Mouse (Mus musculus): ENCODE results near the gene Apip. TPM values are rescaled to one million over a fixed set of nuclear protein-coding genes. Genes with fewer than 3 reads are reported as not detected.
A peak's percentile ranks its signal among the peaks of the same experiment; 100 is the strongest.

The Apip gene
- total and polyA plus RNA-seq, 3 experiments = 34.6 to 39.7 TPM; not detected in 1

DNA sequence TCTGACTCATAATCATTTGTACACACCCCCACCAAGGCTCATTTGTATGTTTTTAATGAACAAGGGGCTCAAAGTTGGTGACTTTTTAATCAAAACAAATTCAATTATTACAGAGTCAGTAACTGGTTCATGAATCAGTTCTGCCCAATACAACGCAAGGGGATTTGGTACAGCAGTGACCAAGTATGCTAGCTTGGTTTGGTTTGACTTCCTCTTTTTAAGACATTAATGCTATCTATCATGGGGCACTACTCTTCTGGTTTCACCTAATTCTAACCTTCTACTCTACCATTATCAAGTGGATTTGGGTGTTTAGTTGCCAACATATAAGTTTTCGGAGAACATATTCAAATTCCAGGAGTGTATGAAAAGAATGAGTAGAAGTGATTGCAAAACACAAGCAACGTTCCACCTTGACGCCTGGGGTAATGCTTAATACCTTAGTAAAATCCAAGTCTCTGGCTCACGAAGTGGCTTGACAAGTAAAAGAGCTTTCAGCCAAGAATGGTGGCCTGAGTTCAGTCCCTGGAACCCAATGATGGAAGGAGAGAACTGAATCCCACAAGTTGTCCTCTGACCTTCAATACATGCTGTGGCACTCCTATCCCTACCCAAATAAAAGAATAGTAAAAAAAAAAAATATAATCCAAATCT lies 3.6 kb upstream of the Apip start:
- H3K4me1 ChIP-seq (ENCODE audit: control insufficient read depth in 1 of 2, insufficient read depth in 2 of 2, low read length in 2 of 2) = peaks cover 9 to 12% of the 10 kb centered on the region in 2 experiments
- DNase-seq (ENCODE audit: low read depth, low spot score) = peak; percentile 66
- H3K27ac ChIP-seq (ENCODE audit: control insufficient read depth, low read depth, low read length) = no peak overlapping the region
- no peaks in the 10 kb centered on the region for H3K9me3 ChIP-seq (replicated peaks; ENCODE audit: insufficient read depth, low read length)
- peak; percentile 74 for TF ChIP-seq RCOR1 (IDR thresholded peaks at IDR 0.05; ENCODE audit: low read depth, low read length)
- TF ChIP-seq GABPA (IDR thresholded peaks at IDR 0.05; ENCODE audit: low read depth, low read length) = no peak
- TF ChIP-seq SMC3 (IDR thresholded peaks at IDR 0.05; ENCODE audit: low read depth, low read length) = no peak
- TF ChIP-seq EP300 (IDR thresholded peaks at IDR 0.05; ENCODE audit: low read depth in 1 of 2, low read length in 2 of 2) = peak in 1 of 2 experiments; percentile 62; a peak in 1 of 4 replicates
- TF ChIP-seq GATA1 (IDR thresholded peaks at IDR 0.05; ENCODE audit: low read depth, low read length) = peak; percentile 43; the same call in 1 of the 2 replicates
- H3K27me3 ChIP-seq (ENCODE audit: control insufficient read depth in 1 of 2, insufficient read depth in 2 of 2, low read length in 2 of 2) = no peaks in the 10 kb centered on the region
- no peak overlapping the region for H3K9ac ChIP-seq (ENCODE audit: control insufficient read depth, low read depth, low read length, poor library complexity, severe bottlenecking)
- no peak overlapping the region for H3K4me3 ChIP-seq (ENCODE audit: control insufficient read depth in 1 of 2, insufficient read depth in 1 of 2, low read depth in 2 of 2, low read length in 2 of 2)
- peaks cover 0 to 37% of the 10 kb centered on the region in 2 experiments; a peak in 3 of 4 replicates for H3K36me3 ChIP-seq (ENCODE audit: control insufficient read depth in 1 of 2, insufficient read depth in 2 of 2, low read length in 2 of 2)
- peaks cover 40% of the 10 kb centered on the region for H3K79me2 ChIP-seq (ENCODE audit: control insufficient read depth, insufficient read depth, low read length, poor library complexity)

DNA sequence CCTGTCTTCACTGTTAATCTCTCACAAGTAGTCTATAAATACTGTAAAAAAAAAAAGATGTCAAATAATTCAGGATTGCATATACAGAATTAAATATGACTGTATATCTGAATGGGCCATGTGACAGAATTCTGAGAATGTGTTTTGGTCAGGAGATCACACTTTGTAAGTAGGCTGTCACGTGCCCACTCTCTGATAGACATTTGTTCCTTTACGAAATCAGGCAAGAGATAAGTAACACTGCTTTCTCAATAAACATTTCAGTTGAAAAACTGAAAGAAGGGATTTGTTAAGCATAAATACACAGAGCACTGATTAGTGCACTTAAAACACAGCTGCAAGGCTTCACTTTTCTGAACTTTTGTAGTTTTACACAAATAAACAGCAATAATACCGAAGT lies 2.9 kb upstream of the Apip start:
- DNase-seq (ENCODE audit: low read depth, low spot score) = no peak
- H3K4me3 ChIP-seq (ENCODE audit: control insufficient read depth in 1 of 2, insufficient read depth in 1 of 2, low read depth in 2 of 2, low read length in 2 of 2) = no peak overlapping the region
- H3K79me2 ChIP-seq (ENCODE audit: control insufficient read depth, insufficient read depth, low read length, poor library complexity) = peaks cover 36% of the 10 kb centered on the region
- no peak overlapping the region for H3K27ac ChIP-seq (ENCODE audit: control insufficient read depth, low read depth, low read length)
- H3K9me3 ChIP-seq (replicated peaks; ENCODE audit: insufficient read depth, low read length) = no peaks in the 10 kb centered on the region
- H3K4me1 ChIP-seq (ENCODE audit: control insufficient read depth in 1 of 2, insufficient read depth in 2 of 2, low read length in 2 of 2) = peaks cover 9 to 12% of the 10 kb centered on the region in 2 experiments
- no peaks in the 10 kb centered on the region for H3K27me3 ChIP-seq (ENCODE audit: control insufficient read depth in 1 of 2, insufficient read depth in 2 of 2, low read length in 2 of 2)
- H3K9ac ChIP-seq (ENCODE audit: control insufficient read depth, low read depth, low read length, poor library complexity, severe bottlenecking) = no peak overlapping the region
- peaks cover 0 to 36% of the 10 kb centered on the region in 2 experiments; a peak in 3 of 4 replicates for H3K36me3 ChIP-seq (ENCODE audit: control insufficient read depth in 1 of 2, insufficient read depth in 2 of 2, low read length in 2 of 2)
- TF ChIP-seq BHLHE40 (IDR thresholded peaks at IDR 0.05; ENCODE audit: borderline replicate concordance, low read depth, low read length) (0 out of 2 replicates have a peak, but pooled peaks have one; percentile 19), USF1 (IDR thresholded peaks at IDR 0.05; ENCODE audit: low read depth, low read length) (peak; percentile 60; the same call in 1 of the 2 replicates), MAZ (IDR thresholded peaks at IDR 0.05; ENCODE audit: low read depth, low read length) (no peak)

DNA sequence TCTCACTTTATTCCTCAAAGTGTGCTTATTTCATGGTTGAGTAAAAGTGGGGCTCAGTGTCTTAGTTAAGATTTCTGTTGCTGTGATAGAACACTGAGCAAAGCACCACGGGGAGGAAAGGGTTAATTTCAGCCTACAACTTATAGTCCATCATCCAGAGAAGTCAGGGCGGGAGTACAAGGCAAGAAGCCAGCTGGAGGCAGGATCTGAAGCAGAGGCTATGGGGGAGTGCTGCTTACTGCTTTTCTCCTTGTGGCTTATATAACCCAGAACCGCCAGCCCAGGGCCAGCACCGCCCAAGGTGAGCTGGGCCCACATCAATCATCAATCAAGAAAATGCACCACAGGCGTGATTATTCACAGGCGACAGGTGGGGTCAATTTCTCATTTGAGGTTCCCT lies 7.6 kb downstream of the Apip start:
- TF ChIP-seq SIN3A (IDR thresholded peaks at IDR 0.05; ENCODE audit: low read length) (no peak), ZNF384 (IDR thresholded peaks at IDR 0.05; ENCODE audit: low read depth, low read length) (no peak), SMC3 (IDR thresholded peaks at IDR 0.05; ENCODE audit: low read depth, low read length) (no peak)
- no peaks in the 10 kb centered on the region for H3K4me1 ChIP-seq (ENCODE audit: control insufficient read depth in 1 of 2, insufficient read depth in 2 of 2, low read length in 2 of 2)
- no peak for DNase-seq (ENCODE audit: low read depth, low spot score)
- no peak overlapping the region for H3K4me3 ChIP-seq (ENCODE audit: control insufficient read depth in 1 of 2, insufficient read depth in 1 of 2, low read depth in 2 of 2, low read length in 2 of 2)
- H3K27ac ChIP-seq (ENCODE audit: control insufficient read depth, low read depth, low read length) = no peak overlapping the region
- no peaks in the 10 kb centered on the region for H3K9me3 ChIP-seq (replicated peaks; ENCODE audit: insufficient read depth, low read length)
- H3K36me3 ChIP-seq (ENCODE audit: control insufficient read depth in 1 of 2, insufficient read depth in 2 of 2, low read length in 2 of 2) = no peaks in the 10 kb centered on the region
- H3K27me3 ChIP-seq (ENCODE audit: control insufficient read depth in 1 of 2, insufficient read depth in 2 of 2, low read length in 2 of 2) = no peaks in the 10 kb centered on the region
- no peak overlapping the region for H3K9ac ChIP-seq (ENCODE audit: control insufficient read depth, low read depth, low read length, poor library complexity, severe bottlenecking)
- no peaks in the 10 kb centered on the region for H3K79me2 ChIP-seq (ENCODE audit: control insufficient read depth, insufficient read depth, low read length, poor library complexity)

Measured in MEL (cell line).